Mouse (Mus musculus): ENCODE data around the gene 0610009B22Rik. TPM values are rescaled to one million over a fixed set of nuclear protein-coding genes. Genes with fewer than 3 reads are reported as not detected.
"Not testable (repeated sequence)": the region's sequence is repeated elsewhere in the genome, so short reads cannot be mapped to it uniquely, and the experiment has no call there.

0610009B22Rik gene
- polyA plus RNA-seq, 2 experiments, result 15.6 to 41.6 TPM

- no peak overlapping the region for H3K4me3 ChIP-seq (ENCODE audit: insufficient read depth in 1 of 2, low read depth in 2 of 2, low read length in 2 of 2)
- DNase-seq (ENCODE audit: low read depth in 3 of 3, low spot score in 3 of 3) (no peak), ATAC-seq (ENCODE audit: insufficient read depth) (no peak)
- TF ChIP-seq CTCF (IDR thresholded peaks at IDR 0.05; ENCODE audit: low read depth) (no peak), EP300 (IDR thresholded peaks at IDR 0.05; ENCODE audit: low read depth) (no peak)
- no peaks in the 10 kb centered on the region for H3K4me1 ChIP-seq (replicated peaks; ENCODE audit: control insufficient read depth in 2 of 2, insufficient read depth in 2 of 2, low read length in 1 of 2)
- no peak overlapping the region for H3K9ac ChIP-seq (replicated peaks)
- no peak overlapping the region for H3K27ac ChIP-seq
- peaks cover 26% of the 10 kb centered on the region for H3K36me3 ChIP-seq (replicated peaks; ENCODE audit: control insufficient read depth, insufficient read depth, low read depth)
- H3K27me3 ChIP-seq (ENCODE audit: control insufficient read depth, insufficient read depth, low read length), result no peaks in the 10 kb centered on the region
- H3K4me2 ChIP-seq (ENCODE audit: low read depth), result no peak overlapping the region
- H3K9me3 ChIP-seq (ENCODE audit: control insufficient read depth, low read length), result no peaks in the 10 kb centered on the region
- WGBS (ENCODE audit: insufficient replicate concordance), result 82% methylated on average over 10 of the region's 10 CpGs
Measured at GRCm38 (mm10) chr11:51706451-51706850, 17.8 kb upstream of the 0610009B22Rik start.

- H3K27me3 ChIP-seq (ENCODE audit: control insufficient read depth, insufficient read depth, low read length), result no peaks in the 10 kb centered on the region
- H3K27ac ChIP-seq, result no peak overlapping the region
- no peak for TF ChIP-seq EP300 (IDR thresholded peaks at IDR 0.05; ENCODE audit: low read depth)
- peak; percentile 55 for TF ChIP-seq CTCF (IDR thresholded peaks at IDR 0.05; ENCODE audit: low read depth)
- no peak overlapping the region for H3K9ac ChIP-seq (replicated peaks)
- H3K4me1 ChIP-seq (replicated peaks; ENCODE audit: control insufficient read depth in 2 of 2, insufficient read depth in 2 of 2, low read length in 1 of 2), result no peaks in the 10 kb centered on the region
- H3K4me2 ChIP-seq (ENCODE audit: low read depth), result no peak overlapping the region
- no peaks in the 10 kb centered on the region for H3K9me3 ChIP-seq (ENCODE audit: control insufficient read depth, low read length)
- peaks cover 36% of the 10 kb centered on the region for H3K36me3 ChIP-seq (replicated peaks; ENCODE audit: control insufficient read depth, insufficient read depth, low read depth)
- no peak overlapping the region for H3K4me3 ChIP-seq (ENCODE audit: insufficient read depth in 1 of 2, low read depth in 2 of 2, low read length in 2 of 2)
- no peak for ATAC-seq (ENCODE audit: insufficient read depth)
- DNase-seq (ENCODE audit: low read depth in 3 of 3, low spot score in 3 of 3), result peak; percentile 22 to 33 (median 32)
- WGBS (ENCODE audit: insufficient replicate concordance), result 69% methylated on average over 10 of the region's 10 CpGs
Measured at GRCm38 (mm10) chr11:51703379-51703998, 14.8 kb upstream of the 0610009B22Rik start.

GRCm38 (mm10) chr11:51702831-51703230 is 14.2 kb upstream of the 0610009B22Rik start:
- no peak for TF ChIP-seq CTCF (IDR thresholded peaks at IDR 0.05; ENCODE audit: low read depth)
- no peak for TF ChIP-seq EP300 (IDR thresholded peaks at IDR 0.05; ENCODE audit: low read depth)
- ATAC-seq (ENCODE audit: insufficient read depth) (no peak), DNase-seq (ENCODE audit: low read depth in 3 of 3, low spot score in 3 of 3) (no peak)
- Histone ChIP-seq H3K9me3 (ENCODE audit: control insufficient read depth, low read length) (no peaks in the 10 kb centered on the region), H3K4me3 (ENCODE audit: insufficient read depth in 1 of 2, low read depth in 2 of 2, low read length in 2 of 2) (no peak overlapping the region), H3K27me3 (ENCODE audit: control insufficient read depth, insufficient read depth, low read length) (no peaks in the 10 kb centered on the region), H3K36me3 (replicated peaks; ENCODE audit: control insufficient read depth, insufficient read depth, low read depth) (peaks cover 40% of the 10 kb centered on the region), H3K4me2 (ENCODE audit: low read depth) (no peak overlapping the region), H3K9ac (replicated peaks) (no peak overlapping the region), H3K4me1 (replicated peaks; ENCODE audit: control insufficient read depth in 2 of 2, insufficient read depth in 2 of 2, low read length in 1 of 2) (no peaks in the 10 kb centered on the region), H3K27ac (no peak overlapping the region)
- WGBS (ENCODE audit: insufficient replicate concordance), result 62% methylated on average over 3 of the region's 3 CpGs

GRCm38 (mm10) chr11:51694984-51695383 is 6.3 kb upstream of the 0610009B22Rik start:
- no peaks in the 10 kb centered on the region for H3K4me1 ChIP-seq (replicated peaks; ENCODE audit: control insufficient read depth in 2 of 2, insufficient read depth in 2 of 2, low read length in 1 of 2)
- no peak overlapping the region for H3K27ac ChIP-seq
- WGBS (ENCODE audit: insufficient replicate concordance), result 85% methylated on average over 3 of the region's 3 CpGs
- no peak overlapping the region for H3K4me3 ChIP-seq (ENCODE audit: insufficient read depth in 1 of 2, low read depth in 2 of 2, low read length in 2 of 2)
- no peak for TF ChIP-seq CTCF (IDR thresholded peaks at IDR 0.05; ENCODE audit: low read depth)
- TF ChIP-seq EP300 (IDR thresholded peaks at IDR 0.05; ENCODE audit: low read depth), result no peak
- H3K27me3 ChIP-seq (ENCODE audit: control insufficient read depth, insufficient read depth, low read length), result no peaks in the 10 kb centered on the region
- DNase-seq (ENCODE audit: low read depth in 3 of 3, low spot score in 3 of 3) (no peak), ATAC-seq (ENCODE audit: insufficient read depth) (no peak)
- no peak overlapping the region for H3K9ac ChIP-seq (replicated peaks)
- peaks cover 19% of the 10 kb centered on the region for H3K36me3 ChIP-seq (replicated peaks; ENCODE audit: control insufficient read depth, insufficient read depth, low read depth)
- H3K4me2 ChIP-seq (ENCODE audit: low read depth), result no peak overlapping the region
- no peaks in the 10 kb centered on the region for H3K9me3 ChIP-seq (ENCODE audit: control insufficient read depth, low read length)

GRCm38 (mm10) chr11:51690597-51690996 is 1.9 kb upstream of the 0610009B22Rik start:
- not testable (repeated sequence) for H3K27me3 ChIP-seq (ENCODE audit: control insufficient read depth, insufficient read depth, low read length); ATAC-seq (ENCODE audit: insufficient read depth); H3K36me3 ChIP-seq (replicated peaks; ENCODE audit: control insufficient read depth, insufficient read depth, low read depth); H3K9ac ChIP-seq (replicated peaks); H3K4me3 ChIP-seq (ENCODE audit: insufficient read depth in 1 of 2, low read depth in 2 of 2, low read length in 2 of 2); H3K9me3 ChIP-seq (ENCODE audit: control insufficient read depth, low read length); DNase-seq (ENCODE audit: low read depth in 3 of 3, low spot score in 3 of 3); H3K27ac ChIP-seq; H3K4me2 ChIP-seq (ENCODE audit: low read depth)
- 0 out of 2 replicates have a peak, but pooled peaks have one; percentile 5 for TF ChIP-seq CTCF (IDR thresholded peaks at IDR 0.05; ENCODE audit: low read depth)
- peaks cover 10 to 13% of the 10 kb centered on the region in 2 experiments for H3K4me1 ChIP-seq (replicated peaks; ENCODE audit: control insufficient read depth in 2 of 2, insufficient read depth in 2 of 2, low read length in 1 of 2)
- WGBS (ENCODE audit: insufficient replicate concordance), result 86% methylated on average over 1 of the region's 3 CpGs

All from liver, embryonic 14.5 days (tissue).